Mouse (Mus musculus) kidney, adult 2 months (tissue): ENCODE data around the gene Gm813.

Experiments
- CTCF ChIP-seq: fragments of 200-500 bp; conservative IDR thresholded peaks from 2 replicates; pipeline ENCODE4 v1.5.1; 2011; ENCODE audit warnings: low read depth, mild to moderate bottlenecking, control low read depth, low read length, moderate library complexity, mixed read lengths; ENCODE audit not compliant: insufficient read depth, insufficient read length
- POLR2A ChIP-seq: fragments of 200-500 bp; IDR thresholded peaks from one replicate; pipeline ENCODE4 v1.6.1; 2011; ENCODE audit warnings: low read depth, low read length, control low read depth

DNA sequence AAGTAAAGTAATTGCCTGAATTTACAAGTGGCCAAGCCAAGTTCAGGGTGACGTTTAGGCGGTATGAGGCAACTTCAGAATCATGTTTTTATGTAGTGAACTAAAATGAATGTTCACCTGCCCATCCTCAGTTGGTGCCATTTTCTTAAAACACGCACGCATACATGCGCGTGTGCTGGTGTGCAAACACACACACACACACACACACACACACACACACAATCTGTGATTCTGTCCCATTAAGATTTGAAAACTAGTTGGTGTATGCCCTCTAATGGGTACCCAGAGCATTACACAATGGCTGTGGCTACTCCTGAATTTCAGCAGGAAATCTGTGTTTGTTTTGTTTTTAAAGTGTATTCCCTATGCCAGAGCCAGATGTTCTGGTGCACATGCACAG lies 7.2 kb upstream of the Gm813 start:
- peak; percentile 54 for TF ChIP-seq CTCF
- no peak for TF ChIP-seq POLR2A
